Mouse (Mus musculus): ENCODE measurements around the gene Dennd5a. TPM values are rescaled to one million over a fixed set of nuclear protein-coding genes. Genes with fewer than 3 reads are reported as not detected.

Dennd5a gene
- total RNA-seq, 2 experiments from 2014 or later, result 139 to 164 TPM

Other genes with a start within 250 kb of the Dennd5a start
- under 1 TPM; 0.30 to 0.40 TPM for gene BC051019, start 236.6 kb downstream of the Dennd5a start, total RNA-seq (2021)
- gene Ascl3, start 228.7 kb downstream of the Dennd5a start, total RNA-seq (2021), result not detected
- 10 to 100 TPM; 73.2 to 76.8 TPM for gene Tmem9b, start 207.6 kb downstream of the Dennd5a start, total RNA-seq (2021)
- gene Nrip3, start 178.4 kb downstream of the Dennd5a start, total RNA-seq (2021), result 100 to 1,000 TPM; 168 to 170 TPM
- gene Scube2, start 94.8 kb downstream of the Dennd5a start, total RNA-seq (2021), result 1 to 10 TPM; 1.8 to 2.1 TPM
- 10 to 100 TPM; 52.4 to 61.5 TPM for gene Tmem41b, start 26.5 kb upstream of the Dennd5a start, total RNA-seq (2021)
- 10 to 100 TPM; 89.6 to 89.8 TPM for gene Ipo7, start 57.8 kb upstream of the Dennd5a start, total RNA-seq (2021)
- gene Zfp143, start 100.7 kb upstream of the Dennd5a start, total RNA-seq (2021), result 1 to 10 TPM; 9.0 to 9.6 TPM
- gene Wee1, start 161.6 kb upstream of the Dennd5a start, total RNA-seq (2021), result 1 to 10 TPM; 8.4 to 8.5 TPM

All from layer of hippocampus, postnatal 10 days (tissue).